Mouse (Mus musculus) kidney, embryonic 16.5 days (tissue): ENCODE results near the gene Adgra3. TPM values are rescaled to one million over a fixed set of nuclear protein-coding genes. Genes with fewer than 3 reads are reported as not detected.

Experiments
- ATAC-seq: fragments of 200-750 bp; cut with Nextera tagmentation; 2 replicates; pipeline ENCODE4 v1.8.0; 2017; ENCODE audit warnings: moderate TSS enrichment; ENCODE audit not compliant: low FRiP score, low TSS enrichment
- H3K27ac ChIP-seq: fragments of 300-500 bp; sonication (generic); 2 replicates; pipeline ENCODE4 v1.5.1; 2014; ENCODE audit warnings: low read length
- H3K27me3 ChIP-seq: fragments of 300-500 bp; sonication (generic); 2 replicates; pipeline ENCODE4 v1.6.1; 2014; ENCODE audit warnings: low read length, control low read depth, mixed read lengths; ENCODE audit not compliant: insufficient read depth
- H3K36me3 ChIP-seq: fragments of 300-500 bp; sonication (generic); 2 replicates; pipeline ENCODE4 v1.6.1; 2014; ENCODE audit warnings: low read length, control low read depth, mixed read lengths; ENCODE audit not compliant: insufficient read depth
- H3K4me1 ChIP-seq: fragments of 300-500 bp; sonication (generic); 2 replicates; pipeline ENCODE4 v1.6.1; 2014; ENCODE audit warnings: low read length, control low read depth, mixed read lengths; ENCODE audit not compliant: insufficient read depth
- H3K4me2 ChIP-seq: fragments of 300-500 bp; sonication (generic); replicated peaks from 2 replicates; pipeline ENCODE4 v1.6.1; 2014; ENCODE audit warnings: low read depth, low read length
- H3K4me3 ChIP-seq: fragments of 300-500 bp; sonication (generic); 2 replicates; pipeline ENCODE4 v1.5.1; 2014; ENCODE audit warnings: mild to moderate bottlenecking, low read length
- H3K9ac ChIP-seq: fragments of 300-500 bp; sonication (generic); replicated peaks from 2 replicates; pipeline ENCODE4 v1.6.1; 2014; ENCODE audit warnings: low read length
- H3K9me3 ChIP-seq: fragments of 300-500 bp; sonication (generic); 2 replicates; pipeline ENCODE4 v1.6.1; 2016; ENCODE audit warnings: low read length, control low read depth
- WGBS: fragments of 180-500 bp; shearing (Covaris S2); extraction: QIAGEN DNeasy Blood & Tissue Kit; methylation state at CpG from one replicate; pipeline ENCODE4 v1.1.7; 2014; 5-methylcytosine and 5-hydroxymethylcytosine counted together
- polyA plus RNA-seq: library from polyadenylated mRNA; unstranded; fragments of >200 nt; fragmentation: Nextera tagmentation; extraction: Ambion mirVana; gene quantifications from 2 replicates; pipeline ENCODE4 v1.2.1, GENCODE M21; 2015

The Adgra3 gene
- polyA plus RNA-seq, 1 experiment from 2014 or later = 35.3 TPM

DNA sequence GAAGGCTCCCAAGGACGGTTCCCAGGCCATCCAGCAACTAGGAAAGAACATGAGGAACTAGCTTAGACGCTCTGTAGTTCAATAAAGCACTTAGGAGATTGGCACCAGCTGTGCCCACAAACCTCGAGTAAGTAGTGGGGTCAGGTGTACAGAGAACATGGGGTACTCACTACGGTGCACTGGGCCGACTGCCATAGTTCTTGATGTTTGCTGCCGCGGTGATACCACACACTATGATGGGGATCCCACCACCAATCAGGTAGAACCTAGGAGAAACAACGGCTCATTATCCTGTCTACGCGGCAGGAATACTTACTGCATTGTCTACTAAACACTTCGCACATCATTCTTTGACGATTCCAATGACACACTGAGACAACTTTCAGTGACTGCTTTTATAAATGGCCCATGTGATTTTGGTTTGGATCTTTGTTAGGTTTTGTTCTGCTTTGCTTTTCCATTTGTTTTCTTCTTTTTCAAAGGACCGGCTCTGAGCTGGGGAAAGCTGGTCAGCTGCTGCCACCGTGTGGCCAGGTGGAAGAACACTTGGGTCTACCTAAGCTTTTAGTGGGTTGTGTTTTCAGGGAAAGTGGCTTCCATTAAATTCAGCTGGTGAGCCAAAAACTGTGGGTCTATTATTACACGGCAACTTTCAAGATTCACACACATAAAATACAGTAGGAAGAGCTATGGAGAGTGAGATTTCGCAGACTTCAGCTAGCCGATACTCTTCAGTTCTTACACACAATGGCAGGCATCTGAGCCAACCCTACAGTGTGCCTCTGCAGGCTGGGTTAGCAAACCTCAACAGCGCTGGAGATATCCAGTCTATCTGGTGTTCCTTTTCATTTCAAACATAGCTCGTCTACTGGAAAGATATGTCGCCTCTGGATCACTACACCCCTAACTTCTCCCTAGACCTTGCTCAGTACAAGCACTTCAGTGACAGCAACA, 97.1 kb downstream of the Adgra3 start:
- 87% methylated on average over 20 of the region's 20 CpGs for WGBS

DNA sequence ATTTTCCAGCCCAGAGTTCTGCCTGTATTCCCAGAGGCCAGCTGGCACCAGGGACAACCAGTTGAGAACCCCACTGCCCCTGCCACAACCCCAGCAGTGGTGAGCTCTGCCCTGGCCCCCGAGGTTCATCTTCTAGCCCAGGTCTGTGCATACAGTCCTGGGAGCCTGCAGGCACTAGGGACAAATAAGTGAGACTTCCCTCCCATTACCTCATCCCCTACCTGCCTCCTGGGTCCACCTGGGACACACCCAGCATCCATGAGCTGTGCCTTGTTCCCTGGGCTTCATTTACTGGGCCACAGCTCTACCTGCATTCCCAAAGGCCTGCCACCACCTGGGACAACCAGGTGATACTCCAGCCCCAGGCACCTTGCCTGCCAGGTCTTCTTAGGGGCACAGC, 122.5 kb downstream of the Adgra3 start:
- no peak overlapping the region for H3K4me3 ChIP-seq
- no peaks in the 10 kb centered on the region for H3K27me3 ChIP-seq
- WGBS = 77% methylated on average over 1 of the region's 1 CpGs
- H3K4me1 ChIP-seq = no peaks in the 10 kb centered on the region
- H3K36me3 ChIP-seq = no peaks in the 10 kb centered on the region
- no peak overlapping the region for H3K9ac ChIP-seq
- H3K9me3 ChIP-seq = no peaks in the 10 kb centered on the region
- H3K27ac ChIP-seq = no peak overlapping the region
- no peak for ATAC-seq
- no peak overlapping the region for H3K4me2 ChIP-seq

More for the DNA sequence above, 97.1 kb downstream of the Adgra3 start:
- Histone ChIP-seq H3K27ac (no peak overlapping the region), H3K4me3 (no peak overlapping the region), H3K27me3 (no peaks in the 10 kb centered on the region), H3K9ac (no peak overlapping the region), H3K4me2 (no peak overlapping the region), H3K36me3 (peaks cover 58% of the 10 kb centered on the region), H3K4me1 (no peaks in the 10 kb centered on the region), H3K9me3 (no peaks in the 10 kb centered on the region)
- ATAC-seq = peak; percentile 44; the same call in 1 of the 2 replicates

- Histone ChIP-seq H3K27me3 (no peaks in the 10 kb centered on the region), H3K4me1 (no peaks in the 10 kb centered on the region), H3K27ac (no peak overlapping the region), H3K36me3 (no peaks in the 10 kb centered on the region), H3K9ac (no peak overlapping the region), H3K4me2 (no peak overlapping the region), H3K9me3 (no peaks in the 10 kb centered on the region), H3K4me3 (no peak overlapping the region)
- ATAC-seq = no peak
Measured at GRCm38 (mm10) chr5:49924712-49925111, 134.1 kb downstream of the Adgra3 start.

DNA sequence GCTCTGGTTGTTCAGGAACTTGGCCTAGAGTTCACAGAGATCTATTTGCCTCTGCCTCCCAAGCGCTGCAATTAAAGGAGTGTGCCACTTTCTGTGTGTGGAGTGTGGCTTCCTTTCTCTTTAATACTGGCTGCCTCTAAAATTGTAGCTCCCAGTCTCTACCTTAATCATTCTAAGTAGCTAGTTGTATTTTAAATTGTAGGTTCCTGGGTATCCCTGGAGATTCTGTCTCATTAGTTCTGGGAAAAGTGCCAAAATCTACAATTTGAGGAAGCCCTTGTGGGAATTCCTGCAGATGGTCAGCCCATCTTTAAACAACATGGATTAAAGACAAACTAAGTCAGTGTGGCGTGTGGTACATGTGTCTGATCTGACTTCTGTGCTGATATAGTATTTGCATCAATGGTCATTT, 143.1 kb downstream of the Adgra3 start:
- Histone ChIP-seq H3K27me3 (no peaks in the 10 kb centered on the region), H3K36me3 (no peaks in the 10 kb centered on the region), H3K4me2 (no peak overlapping the region), H3K4me3 (no peak overlapping the region), H3K27ac (no peak overlapping the region), H3K9ac (no peak overlapping the region), H3K4me1 (no peaks in the 10 kb centered on the region), H3K9me3 (no peaks in the 10 kb centered on the region)
- 53% methylated on average over 2 of the region's 2 CpGs for WGBS
- no peak for ATAC-seq
